Mouse (Mus musculus) cerebellum, adult 18-20 months (tissue): ENCODE measurements at regions not wholly inside any gene's neighbourhood (a gene's known extent, or its start where the extent isn't known, plus 50 kb on each side); places are given as distances from the start of the nearest gene placed in this dataset.

Source experiments
- DNase-seq, 2 experiments: peaks; one replicate each; pipeline ENCODE4 v3.0.0; 2021

GRCm38 (mm10) chr9:120820892-120821291 is 108.1 kb upstream of the Ctnnb1 start:
- no peak for DNase-seq

GRCm38 (mm10) chr9:120823397-120823796 is 105.6 kb upstream of the Ctnnb1 start:
- no peak for DNase-seq

DNA sequence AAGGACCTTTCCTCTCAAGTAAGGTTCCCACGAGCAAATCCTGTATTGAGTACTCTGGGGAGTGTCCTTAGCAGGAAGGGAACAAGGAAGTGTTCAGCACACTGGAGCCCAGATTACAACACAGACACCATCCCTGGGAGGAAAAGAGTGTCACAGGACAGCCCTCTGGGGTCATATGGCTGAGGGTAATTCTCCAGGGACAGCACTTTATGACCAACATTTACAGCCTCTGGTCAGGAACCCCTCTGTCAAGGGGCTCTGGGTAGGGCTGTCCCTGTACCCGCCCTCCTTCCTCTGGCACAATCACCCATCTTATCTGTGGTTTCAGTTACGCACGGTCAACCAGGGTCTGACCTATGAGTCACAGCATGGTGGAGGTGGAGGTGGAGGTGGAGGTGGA is 102.8 kb upstream of the Ctnnb1 start:
- no peak for DNase-seq

GRCm38 (mm10) chr9:120830526-120830925 is 98.5 kb upstream of the Ctnnb1 start:
- DNase-seq = peak; percentile 92 to 93

DNA sequence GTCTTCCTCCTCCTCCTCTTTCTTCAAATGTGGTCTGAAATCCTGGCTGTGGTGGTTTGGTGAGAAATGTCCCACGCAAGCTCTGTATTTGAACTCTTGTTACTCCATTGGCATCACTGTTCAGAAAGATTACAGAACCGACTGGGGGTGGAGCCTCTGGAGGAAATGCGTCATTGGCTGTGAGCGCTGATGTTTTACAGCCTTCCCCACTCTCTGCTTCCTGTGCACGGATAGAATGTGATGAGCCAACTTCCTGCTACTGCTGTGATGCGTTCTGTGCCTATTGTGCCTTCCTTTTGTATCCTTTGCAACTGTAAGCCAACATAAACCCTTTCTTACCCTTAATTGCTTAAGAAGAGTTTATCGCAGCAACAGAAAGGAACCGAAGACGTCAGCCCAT is 94.8 kb upstream of the Ctnnb1 start:
- no peak for DNase-seq

- DNase-seq = no peak
Measured at GRCm38 (mm10) chr9:120835621-120836020, 93.4 kb upstream of the Ctnnb1 start.

DNA sequence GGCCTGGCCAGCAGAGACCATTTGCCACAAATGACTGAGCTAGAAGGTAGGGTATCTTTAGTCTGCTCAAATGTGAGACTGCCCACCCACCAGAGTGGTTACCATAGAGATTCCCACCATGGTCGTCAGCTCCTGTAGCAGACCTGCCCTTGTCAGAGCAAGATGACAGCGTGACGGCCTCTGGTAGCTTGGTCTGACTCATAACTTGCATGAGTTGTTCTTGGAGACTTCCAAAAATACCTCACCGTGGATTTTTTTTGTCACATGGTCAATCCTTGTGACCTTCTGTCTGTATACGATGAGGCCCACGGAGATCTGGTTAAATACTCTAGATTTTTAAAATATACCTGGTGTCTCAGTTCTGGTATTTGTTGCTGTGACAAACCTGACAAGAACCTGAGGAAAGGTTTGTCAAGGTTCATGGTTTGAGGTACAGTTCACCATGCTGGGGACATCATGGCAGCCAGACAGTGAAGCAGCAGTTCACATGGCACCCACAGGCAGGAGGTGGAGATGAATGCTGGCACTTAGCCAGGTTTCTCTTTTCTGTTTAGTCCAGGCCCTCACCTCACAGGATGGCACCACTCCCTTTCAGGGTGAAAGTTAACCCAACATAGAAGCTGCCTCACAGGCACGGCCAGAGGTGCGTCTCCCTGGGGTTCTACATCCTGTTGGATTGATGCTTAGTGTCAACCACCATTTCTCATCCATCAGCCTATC is 91.4 kb upstream of the Ctnnb1 start:
- DNase-seq = peak; percentile 12 to 17

DNA sequence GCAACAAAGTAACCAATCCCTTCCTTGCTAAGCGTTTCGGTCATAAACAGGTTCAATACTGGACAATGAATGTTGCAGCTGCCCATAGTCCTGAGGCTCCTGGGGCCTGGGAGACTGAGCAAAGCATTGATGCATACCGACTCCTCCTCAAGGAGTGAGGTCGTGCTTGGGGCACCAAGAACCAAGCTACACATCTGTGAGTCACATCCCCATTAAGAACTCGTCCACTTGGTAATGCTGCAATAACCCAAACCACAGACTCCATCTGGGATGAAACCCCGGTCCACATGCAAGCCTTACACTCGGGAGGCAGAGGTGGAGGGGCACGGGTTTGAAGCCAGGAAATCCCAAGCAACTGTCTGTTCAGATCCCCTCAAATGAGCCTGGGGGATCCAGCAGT is 85.3 kb upstream of the Ctnnb1 start:
- DNase-seq = no peak

GRCm38 (mm10) chr9:120845538-120845937 is 83.5 kb upstream of the Ctnnb1 start:
- DNase-seq = no peak

DNA sequence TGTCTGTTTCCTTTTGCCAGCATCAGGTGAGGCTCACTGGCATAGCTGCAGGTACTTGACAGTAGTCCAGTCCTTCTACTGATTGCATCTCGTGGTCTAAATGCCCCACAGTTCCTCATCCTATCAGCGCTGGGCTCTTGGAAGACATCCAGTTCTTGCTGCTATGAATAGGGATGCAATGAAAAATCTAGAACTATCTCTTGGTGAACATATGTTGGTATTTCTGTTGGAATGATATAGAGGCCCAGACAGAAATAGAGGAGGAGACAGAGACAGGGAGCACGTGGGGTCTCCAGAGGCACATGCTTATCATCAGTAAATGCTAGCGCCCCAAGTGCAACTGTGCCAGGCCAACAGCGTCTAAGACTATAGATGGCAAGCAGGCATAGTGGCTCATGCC is 81.4 kb upstream of the Ctnnb1 start:
- DNase-seq = peak; percentile 35 to 41

DNA sequence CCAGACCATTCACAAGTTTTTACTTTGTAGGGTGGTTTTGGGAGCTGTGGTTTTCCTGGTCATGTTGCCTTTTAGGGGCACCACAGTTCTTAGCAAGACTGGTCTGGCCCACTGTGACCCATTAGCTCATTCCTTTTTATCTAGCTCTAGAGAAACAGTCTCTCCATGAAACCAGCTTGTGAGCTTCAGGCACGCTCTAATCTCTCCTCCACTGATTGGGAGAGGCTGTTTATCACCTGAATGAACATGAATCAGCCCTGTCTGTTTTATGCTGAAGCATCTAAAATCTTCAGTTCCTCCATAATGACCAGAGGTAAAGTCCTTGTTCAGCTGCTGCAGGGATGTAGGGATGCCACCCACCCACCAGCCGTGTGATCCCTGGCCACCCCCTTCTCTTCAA is 80.1 kb upstream of the Ctnnb1 start:
- DNase-seq = no peak

DNA sequence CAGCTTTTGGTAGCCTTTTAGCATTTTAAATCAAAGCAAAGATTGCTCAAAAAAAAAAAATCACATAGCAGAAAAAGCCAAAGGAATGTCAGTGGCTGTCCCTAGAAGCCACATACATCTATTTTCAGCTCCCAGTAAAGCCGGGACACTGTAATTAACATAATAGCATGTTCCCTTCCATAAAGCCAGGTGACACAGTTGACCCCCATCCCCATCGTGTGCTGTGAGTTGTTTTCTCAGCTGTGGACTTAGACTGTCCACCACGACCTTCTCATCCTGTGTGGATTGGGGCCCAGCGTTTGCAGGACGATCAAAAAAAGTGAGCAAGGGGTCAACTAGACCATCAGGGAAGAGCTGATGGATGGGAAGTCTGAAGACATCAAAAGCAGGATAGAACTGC is 78.9 kb upstream of the Ctnnb1 start:
- DNase-seq = no peak

DNA sequence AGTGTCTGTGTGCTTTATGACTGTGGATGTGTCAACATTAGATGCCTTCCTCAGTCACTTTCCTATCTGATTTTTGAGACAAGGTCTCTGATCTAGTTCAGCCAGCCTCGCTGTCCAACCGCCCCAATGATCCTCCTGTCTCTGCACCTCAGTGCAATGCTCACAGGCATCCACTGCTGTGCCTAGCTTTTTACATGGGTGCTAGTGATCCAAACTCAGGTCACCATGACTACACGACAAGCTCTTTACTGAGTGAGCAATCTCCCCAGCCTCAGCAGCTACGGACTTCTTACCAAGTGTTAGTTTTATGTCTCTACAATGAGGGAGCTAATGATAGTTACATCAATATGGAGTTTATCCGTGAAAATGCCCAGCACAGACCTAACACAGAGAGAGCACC is 77.1 kb upstream of the Ctnnb1 start:
- no peak for DNase-seq

DNA sequence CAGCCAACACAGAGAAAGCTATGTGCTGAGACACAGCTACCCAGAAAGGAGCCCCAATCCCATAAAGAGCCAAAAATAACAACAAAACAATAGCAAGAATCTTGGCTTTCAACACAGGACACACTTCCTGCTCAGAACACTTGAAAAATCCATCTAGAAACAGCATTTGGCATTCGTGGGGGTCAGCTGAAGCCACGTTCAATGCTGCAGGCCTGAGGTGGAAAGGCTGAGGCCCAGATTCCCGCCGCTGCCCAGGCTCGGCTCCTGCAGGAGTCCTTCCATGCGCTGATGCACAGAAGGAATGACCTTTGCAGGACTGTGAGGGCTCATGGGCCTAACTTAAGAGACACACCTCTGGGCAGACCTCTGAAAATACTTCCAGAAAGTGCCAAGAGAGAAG is 76.4 kb upstream of the Ctnnb1 start:
- DNase-seq = no peak

GRCm38 (mm10) chr9:120853032-120853597 is 75.9 kb upstream of the Ctnnb1 start:
- DNase-seq = no peak

DNA sequence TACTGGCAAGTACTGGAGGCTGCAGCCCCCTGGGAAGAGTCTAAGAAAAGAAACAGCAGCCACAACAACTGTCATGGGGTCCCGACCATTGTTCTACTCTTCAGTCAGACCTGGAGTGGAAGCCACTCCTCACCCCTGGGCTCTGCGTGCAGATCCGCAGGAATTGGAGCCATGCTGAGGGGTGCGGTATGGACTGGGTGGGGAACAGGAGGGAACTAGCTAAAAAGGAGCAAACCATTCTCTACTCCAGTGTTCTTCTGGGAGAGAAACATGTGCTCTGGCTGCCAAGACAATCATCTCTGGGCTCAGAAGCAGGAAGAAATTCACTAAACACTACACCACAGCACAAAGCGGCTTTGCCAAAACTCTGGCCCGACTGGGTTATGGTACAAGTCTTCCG is 74.7 kb upstream of the Ctnnb1 start:
- no peak for DNase-seq

DNA sequence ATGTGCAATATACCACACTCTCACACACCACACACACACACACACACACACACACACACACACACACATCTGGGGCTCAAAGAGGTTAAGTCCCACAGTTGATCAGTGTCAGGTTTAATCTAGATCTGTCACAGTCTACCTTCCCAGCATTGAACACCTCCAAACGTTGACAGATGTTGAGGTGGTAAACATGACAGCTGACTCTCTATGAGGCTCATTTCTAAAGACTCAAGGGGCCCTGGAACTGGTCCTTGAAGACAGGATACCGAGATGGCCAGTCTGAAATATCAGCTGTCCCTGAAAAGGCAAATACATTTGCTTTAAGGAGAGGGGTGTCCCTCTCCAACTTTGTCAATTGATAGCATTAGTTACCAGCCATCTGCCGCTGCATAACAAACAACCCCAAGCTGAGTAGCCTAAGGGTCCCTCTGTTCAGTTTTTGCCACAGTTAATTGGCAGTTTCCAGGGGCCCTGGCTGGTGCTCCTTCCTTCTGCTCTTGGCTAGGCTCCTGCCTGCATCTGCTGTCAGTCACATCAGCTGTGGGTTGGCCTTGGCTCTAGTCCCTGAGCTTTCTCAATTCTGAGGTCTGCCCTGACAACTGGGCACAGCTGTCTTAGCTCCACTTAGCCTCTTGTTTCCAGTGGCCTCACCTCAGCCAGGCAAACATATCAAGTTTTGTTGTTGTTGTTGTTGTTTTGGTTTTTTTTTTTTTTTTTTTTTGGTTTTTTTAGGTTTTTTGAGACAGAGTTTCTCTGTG is 73.5 kb upstream of the Ctnnb1 start:
- DNase-seq = no peak

DNA sequence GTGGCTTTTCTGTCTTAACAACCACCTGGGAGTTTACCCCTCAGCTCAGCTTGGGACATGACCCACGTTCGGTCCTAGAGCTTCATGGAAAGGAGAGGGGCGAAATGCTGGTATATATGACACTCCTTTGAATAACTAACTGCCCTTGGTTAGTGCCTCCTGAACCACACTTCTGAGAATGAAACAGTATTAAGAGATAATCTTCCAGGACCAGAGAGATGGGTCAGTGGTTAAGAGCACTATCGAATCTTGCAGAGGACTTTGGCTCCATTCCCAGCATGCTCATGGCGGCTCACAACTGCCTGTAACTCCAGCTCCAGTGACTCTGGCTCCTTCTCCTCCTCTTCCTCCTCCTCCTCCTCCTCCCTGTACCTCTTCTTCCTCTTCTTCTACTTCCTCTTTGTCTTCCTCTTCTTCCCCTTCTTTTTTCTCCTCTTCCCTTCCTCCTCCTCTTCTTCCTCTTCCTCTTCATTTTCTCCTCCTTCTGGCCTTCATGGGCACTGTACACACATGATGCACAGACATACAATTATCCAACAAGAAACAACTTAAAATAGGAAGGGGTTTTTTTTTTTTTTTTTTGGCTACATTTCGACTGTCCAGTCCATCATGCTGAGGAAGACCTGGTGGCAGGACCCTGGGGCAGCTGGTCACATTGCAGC is 71.0 kb upstream of the Ctnnb1 start:
- no peak for DNase-seq

DNA sequence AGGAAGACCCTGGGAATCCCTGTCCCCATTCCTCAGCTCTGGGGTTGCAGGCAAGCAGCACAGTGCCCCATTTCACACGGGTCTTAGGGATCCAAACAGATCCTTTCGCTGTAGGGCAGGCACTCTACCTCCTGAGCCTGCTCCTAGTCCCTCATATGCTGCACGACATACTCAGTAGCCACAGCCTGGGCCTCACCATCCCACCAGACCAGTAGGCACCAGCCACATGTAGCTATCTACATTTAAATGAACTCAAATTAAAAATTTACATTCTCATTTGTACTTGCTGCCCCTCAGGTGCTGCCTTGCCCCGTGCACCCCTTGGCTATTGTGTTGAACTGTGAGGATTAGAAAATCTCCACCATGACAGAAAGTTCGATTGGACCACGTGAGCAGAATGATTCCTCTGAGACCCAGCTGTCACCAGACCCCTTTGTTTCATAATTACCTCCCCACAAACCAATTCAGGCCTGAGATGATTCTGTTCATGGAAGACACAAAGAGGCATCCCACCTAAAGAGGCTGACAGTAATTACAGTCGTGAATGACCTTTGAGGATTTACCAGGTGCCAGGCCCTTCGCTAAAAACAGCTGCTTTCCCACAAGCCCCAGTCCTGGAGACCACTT is 67.9 kb upstream of the Ctnnb1 start:
- no peak for DNase-seq

DNA sequence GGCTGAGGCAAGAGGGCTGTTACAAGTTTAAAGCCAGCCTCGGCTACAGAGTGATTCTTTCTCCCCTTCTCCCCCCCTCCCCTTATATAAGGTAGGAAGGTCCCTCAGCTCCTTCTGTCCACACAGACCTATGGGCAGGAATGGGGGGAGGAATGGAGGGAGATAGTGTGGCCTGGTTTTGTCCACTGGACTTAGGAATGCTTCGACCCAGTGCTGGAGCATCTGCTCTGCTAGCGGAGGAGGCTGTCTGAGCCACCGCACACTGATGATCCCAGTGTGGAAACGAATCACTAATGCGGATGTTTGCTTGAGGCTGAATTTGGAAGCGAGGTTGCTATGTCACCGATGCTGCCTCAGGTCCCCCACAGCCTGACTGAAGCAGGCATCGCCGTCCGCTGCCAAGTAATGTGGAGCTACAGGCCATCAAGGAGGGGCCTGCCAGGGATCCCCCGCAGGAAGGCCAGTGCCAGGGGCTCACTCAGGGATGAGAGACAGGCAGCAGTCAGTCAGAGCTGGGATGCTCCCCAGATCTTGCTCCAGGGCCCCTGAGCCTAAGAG is 67.1 kb upstream of the Ctnnb1 start:
- DNase-seq = no peak

DNA sequence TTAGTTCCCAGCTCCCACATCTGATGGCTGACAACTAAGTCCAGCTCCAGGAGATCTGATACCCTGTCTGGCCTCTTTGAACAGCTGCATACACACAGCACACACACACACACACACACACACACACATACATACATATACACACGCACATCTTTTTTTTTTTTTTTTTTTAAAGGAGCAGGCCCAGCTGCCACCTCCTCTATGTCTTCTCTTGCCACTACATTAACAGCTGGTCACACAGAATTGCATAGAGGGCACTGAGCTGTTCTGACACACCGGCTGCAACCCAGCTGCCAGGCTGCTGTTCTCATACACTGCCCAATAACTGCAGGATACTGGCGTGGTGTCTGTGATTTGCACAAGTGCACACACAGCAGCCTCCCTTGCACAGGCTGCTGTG is 64.6 kb upstream of the Ctnnb1 start:
- DNase-seq = no peak

GRCm38 (mm10) chr9:120866251-120866650 is 62.8 kb upstream of the Ctnnb1 start:
- DNase-seq = peak; percentile 56 to 66

- DNase-seq = peak in 1 of 2 experiments; percentile 33
Measured at GRCm38 (mm10) chr9:120866709-120867108, 62.3 kb upstream of the Ctnnb1 start.
